Mouse (Mus musculus): ENCODE measurements at regions not wholly inside any gene's neighbourhood (a gene's known extent, or its start where the extent isn't known, plus 50 kb on each side); places are given as distances from the start of the nearest gene placed in this dataset.
A peak's percentile ranks its signal among the peaks of the same experiment; 100 is the strongest.

- 26% methylated on average over 2 of the region's 2 CpGs for WGBS
- peak; percentile 97 for DNase-seq (ENCODE audit: extremely low read depth, low read depth, low spot score)
- H3K9ac ChIP-seq (ENCODE audit: low read depth, low read length), result no peak overlapping the region
- H3K27ac ChIP-seq (replicated peaks; ENCODE audit: insufficient read depth, low read depth, low read length), result no peak overlapping the region; the same call in 1 of the 2 replicates
- peaks cover 12% of the 10 kb centered on the region for H3K4me1 ChIP-seq (ENCODE audit: control insufficient read depth, insufficient read depth, low read length)
- H3K36me3 ChIP-seq (ENCODE audit: control insufficient read depth, insufficient read depth, low read length), result no peaks in the 10 kb centered on the region
- H3K27me3 ChIP-seq (ENCODE audit: control insufficient read depth, insufficient read depth, low read length), result no peaks in the 10 kb centered on the region
- H3K4me3 ChIP-seq (ENCODE audit: insufficient read depth, low read depth, low read length), result no peak overlapping the region
- no peak for TF ChIP-seq POLR2A (IDR thresholded peaks at IDR 0.05; ENCODE audit: extremely low read depth, insufficient read depth, low read length)
- no peak for TF ChIP-seq CTCF (IDR thresholded peaks at IDR 0.05; ENCODE audit: low read depth, low read length)
- H3K79me2 ChIP-seq (ENCODE audit: control insufficient read depth, insufficient read depth, low read length), result no peaks in the 10 kb centered on the region
These were observed 747.3 kb downstream of the 1700064H15Rik start for GRCm38 (mm10) chr3:18881186-18881585.

DNA sequence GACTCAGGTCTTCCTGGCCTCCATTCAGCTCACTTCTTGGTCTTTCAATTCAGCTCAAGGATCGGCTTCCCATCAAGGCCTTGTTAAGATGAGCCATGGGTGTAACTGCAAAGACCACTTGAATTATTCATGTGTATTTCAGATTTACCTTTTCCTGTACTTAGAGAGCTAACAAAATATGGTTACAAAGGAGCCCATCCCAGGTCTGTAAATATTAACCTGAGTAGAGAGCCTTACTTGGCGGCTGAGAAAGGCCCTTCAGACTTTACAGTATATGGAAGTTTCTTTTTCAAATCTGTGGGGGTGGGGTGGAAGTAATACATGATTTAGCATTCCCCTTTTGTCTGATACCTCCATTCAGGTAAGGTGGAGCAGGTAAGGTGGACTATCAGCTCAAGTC is 735.7 kb downstream of the 1700064H15Rik start:
- DNase-seq (ENCODE audit: extremely low read depth, low read depth, low spot score), result no peak
- H3K36me3 ChIP-seq (ENCODE audit: control insufficient read depth, insufficient read depth, low read length), result no peaks in the 10 kb centered on the region
- 94% methylated on average over 2 of the region's 2 CpGs for WGBS
- H3K27me3 ChIP-seq (ENCODE audit: control insufficient read depth, insufficient read depth, low read length), result no peaks in the 10 kb centered on the region
- no peak overlapping the region for H3K9ac ChIP-seq (ENCODE audit: low read depth, low read length)
- TF ChIP-seq CTCF (IDR thresholded peaks at IDR 0.05; ENCODE audit: low read depth, low read length) (no peak), POLR2A (IDR thresholded peaks at IDR 0.05; ENCODE audit: extremely low read depth, insufficient read depth, low read length) (no peak)
- H3K4me1 ChIP-seq (ENCODE audit: control insufficient read depth, insufficient read depth, low read length), result no peaks in the 10 kb centered on the region
- H3K27ac ChIP-seq (replicated peaks; ENCODE audit: insufficient read depth, low read depth, low read length), result no peak overlapping the region
- H3K79me2 ChIP-seq (ENCODE audit: control insufficient read depth, insufficient read depth, low read length), result no peaks in the 10 kb centered on the region
- H3K4me3 ChIP-seq (ENCODE audit: insufficient read depth, low read depth, low read length), result no peak overlapping the region

- H3K27ac ChIP-seq (replicated peaks; ENCODE audit: insufficient read depth, low read depth, low read length), result no peak overlapping the region
- no peaks in the 10 kb centered on the region for H3K36me3 ChIP-seq (ENCODE audit: control insufficient read depth, insufficient read depth, low read length)
- no peak overlapping the region for H3K4me3 ChIP-seq (ENCODE audit: insufficient read depth, low read depth, low read length)
- no peaks in the 10 kb centered on the region for H3K79me2 ChIP-seq (ENCODE audit: control insufficient read depth, insufficient read depth, low read length)
- DNase-seq (ENCODE audit: extremely low read depth, low read depth, low spot score), result no peak
- no peak overlapping the region for H3K9ac ChIP-seq (ENCODE audit: low read depth, low read length)
- no peaks in the 10 kb centered on the region for H3K4me1 ChIP-seq (ENCODE audit: control insufficient read depth, insufficient read depth, low read length)
- H3K27me3 ChIP-seq (ENCODE audit: control insufficient read depth, insufficient read depth, low read length), result no peaks in the 10 kb centered on the region
- no peak for TF ChIP-seq POLR2A (IDR thresholded peaks at IDR 0.05; ENCODE audit: extremely low read depth, insufficient read depth, low read length)
- WGBS, result 55% methylated on average over 3 of the region's 3 CpGs
These were observed 722.7 kb downstream of the 1700064H15Rik start for GRCm38 (mm10) chr3:18905769-18906168.

DNA sequence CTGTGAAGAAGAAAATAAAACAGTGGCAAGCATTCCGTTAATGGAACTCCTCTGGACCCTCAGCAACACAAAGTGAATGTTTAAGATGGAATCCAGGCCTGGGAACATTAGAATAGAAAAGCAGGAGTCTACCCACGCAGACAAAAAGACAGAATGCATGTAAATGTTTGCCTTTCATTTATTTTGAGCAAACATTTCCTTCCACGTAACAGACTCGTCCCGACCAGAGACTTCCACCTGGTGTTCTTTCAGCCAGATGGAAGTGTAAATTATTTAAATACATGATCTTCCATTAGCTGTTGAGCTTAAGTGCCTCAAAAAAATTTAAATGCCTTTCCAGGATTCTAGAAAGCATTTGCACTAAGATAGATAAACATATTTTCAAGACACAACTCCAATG is 722.3 kb downstream of the 1700064H15Rik start:
- Histone ChIP-seq H3K27me3 (ENCODE audit: control insufficient read depth, insufficient read depth, low read length) (no peaks in the 10 kb centered on the region), H3K9ac (ENCODE audit: low read depth, low read length) (no peak overlapping the region), H3K27ac (replicated peaks; ENCODE audit: insufficient read depth, low read depth, low read length) (no peak overlapping the region), H3K36me3 (ENCODE audit: control insufficient read depth, insufficient read depth, low read length) (no peaks in the 10 kb centered on the region), H3K79me2 (ENCODE audit: control insufficient read depth, insufficient read depth, low read length) (no peaks in the 10 kb centered on the region), H3K4me3 (ENCODE audit: insufficient read depth, low read depth, low read length) (no peak overlapping the region), H3K4me1 (ENCODE audit: control insufficient read depth, insufficient read depth, low read length) (no peaks in the 10 kb centered on the region)
- TF ChIP-seq POLR2A (IDR thresholded peaks at IDR 0.05; ENCODE audit: extremely low read depth, insufficient read depth, low read length), result no peak
- TF ChIP-seq CTCF (IDR thresholded peaks at IDR 0.05; ENCODE audit: low read depth, low read length), result no peak
- 65% methylated on average over 5 of the region's 5 CpGs for WGBS
- DNase-seq (ENCODE audit: extremely low read depth, low read depth, low spot score), result no peak

- Histone ChIP-seq H3K36me3 (ENCODE audit: control insufficient read depth, insufficient read depth, low read length) (no peaks in the 10 kb centered on the region), H3K4me3 (ENCODE audit: insufficient read depth, low read depth, low read length) (no peak overlapping the region), H3K27ac (replicated peaks; ENCODE audit: insufficient read depth, low read depth, low read length) (no peak overlapping the region), H3K79me2 (ENCODE audit: control insufficient read depth, insufficient read depth, low read length) (no peaks in the 10 kb centered on the region), H3K4me1 (ENCODE audit: control insufficient read depth, insufficient read depth, low read length) (no peaks in the 10 kb centered on the region), H3K9ac (ENCODE audit: low read depth, low read length) (no peak overlapping the region), H3K27me3 (ENCODE audit: control insufficient read depth, insufficient read depth, low read length) (no peaks in the 10 kb centered on the region)
- TF ChIP-seq CTCF (IDR thresholded peaks at IDR 0.05; ENCODE audit: low read depth, low read length) (no peak), POLR2A (IDR thresholded peaks at IDR 0.05; ENCODE audit: extremely low read depth, insufficient read depth, low read length) (no peak)
- no peak for DNase-seq (ENCODE audit: extremely low read depth, low read depth, low spot score)
- WGBS, result 89% methylated on average over 1 of the region's 1 CpGs
These were observed 719.7 kb downstream of the 1700064H15Rik start for GRCm38 (mm10) chr3:18908737-18909136.

DNA sequence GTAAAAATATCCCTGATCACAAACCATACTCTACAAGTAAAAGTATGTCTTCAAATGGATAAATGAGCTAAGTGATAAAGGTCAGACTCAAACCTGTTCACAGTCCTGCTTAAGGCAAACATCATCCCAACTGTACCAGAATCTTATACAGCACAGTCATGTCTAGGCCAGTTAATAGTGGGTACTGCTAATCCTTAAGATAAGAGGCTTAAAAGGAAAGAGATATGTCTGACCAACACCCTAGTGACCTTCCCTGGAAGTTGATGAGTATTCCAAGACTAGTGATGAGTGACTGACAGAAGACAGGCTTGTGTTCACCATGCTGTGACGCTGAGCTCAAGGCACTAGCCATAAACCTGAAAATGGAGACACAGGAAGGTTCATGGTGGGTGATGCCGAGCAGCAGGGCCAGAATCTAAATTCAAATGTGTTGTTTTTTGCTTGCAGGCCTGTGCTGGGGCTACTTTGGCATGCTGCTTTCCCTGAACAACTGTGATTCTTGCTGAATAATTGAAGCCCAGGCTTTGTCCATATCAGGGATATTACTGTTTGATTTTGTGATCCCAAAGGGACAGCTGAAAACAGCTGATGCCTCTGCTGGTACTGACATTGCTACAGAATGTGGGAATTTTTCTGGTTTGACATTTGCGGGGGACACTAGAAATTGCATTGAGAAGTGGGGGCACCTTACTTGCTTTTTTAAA is 699.9 kb downstream of the 1700064H15Rik start:
- Histone ChIP-seq H3K79me2 (ENCODE audit: control insufficient read depth, insufficient read depth, low read length) (no peaks in the 10 kb centered on the region), H3K9ac (ENCODE audit: low read depth, low read length) (no peak overlapping the region), H3K36me3 (ENCODE audit: control insufficient read depth, insufficient read depth, low read length) (no peaks in the 10 kb centered on the region), H3K27ac (replicated peaks; ENCODE audit: insufficient read depth, low read depth, low read length) (no peak overlapping the region), H3K27me3 (ENCODE audit: control insufficient read depth, insufficient read depth, low read length) (no peaks in the 10 kb centered on the region), H3K4me1 (ENCODE audit: control insufficient read depth, insufficient read depth, low read length) (no peaks in the 10 kb centered on the region), H3K4me3 (ENCODE audit: insufficient read depth, low read depth, low read length) (no peak overlapping the region)
- no peak for DNase-seq (ENCODE audit: extremely low read depth, low read depth, low spot score)
- 88% methylated on average over 3 of the region's 3 CpGs for WGBS
- TF ChIP-seq POLR2A (IDR thresholded peaks at IDR 0.05; ENCODE audit: extremely low read depth, insufficient read depth, low read length) (no peak), CTCF (IDR thresholded peaks at IDR 0.05; ENCODE audit: low read depth, low read length) (no peak)
